Mouse (Mus musculus): Measurements from ENCODE around the gene Myom1.

Gene Myom1

DNA sequence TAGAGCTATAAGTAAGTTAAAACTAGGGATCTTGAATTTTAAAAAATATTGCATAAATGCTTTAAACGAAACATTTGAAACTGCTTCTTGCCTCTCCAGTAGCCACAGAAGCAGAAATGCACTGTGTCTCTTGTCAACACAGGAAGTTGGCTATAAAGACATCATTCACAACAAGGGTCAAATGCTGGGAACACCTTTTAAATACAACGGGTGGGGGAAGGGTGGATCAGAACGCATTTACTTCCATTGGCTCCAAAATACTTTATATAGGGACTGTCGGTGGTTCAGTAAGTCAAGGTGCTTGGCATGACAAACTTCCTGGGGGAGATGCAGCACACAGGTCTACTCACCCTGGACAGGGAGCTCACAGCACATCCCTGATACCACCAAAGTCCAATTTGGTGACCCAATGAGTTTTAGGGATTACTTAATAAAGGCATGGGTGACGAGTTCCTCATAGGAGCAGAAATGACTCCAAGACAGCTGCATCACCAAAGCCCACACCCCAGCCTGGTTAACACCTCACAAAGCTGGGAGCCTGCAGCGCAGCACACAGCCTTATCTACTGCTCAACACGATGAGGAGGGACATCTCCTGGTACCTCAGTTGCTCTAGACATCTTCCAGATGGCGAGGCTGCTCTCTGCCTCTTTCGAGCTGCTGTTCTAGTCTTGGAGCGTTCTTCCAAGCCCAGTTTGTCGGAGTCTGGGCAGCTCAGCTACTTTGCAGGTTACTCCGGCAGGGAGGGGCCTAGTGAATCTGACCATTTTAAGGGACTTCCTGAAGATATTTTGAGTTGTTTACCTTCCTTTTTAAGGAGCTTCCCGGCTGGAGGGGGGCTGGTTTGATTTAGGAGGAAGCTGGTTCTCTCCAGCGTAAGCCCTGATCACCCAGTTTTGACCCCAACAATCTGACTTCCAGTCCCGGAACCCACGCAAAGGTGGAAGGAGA is 134.2 kb downstream of the Myom1 start:
- DNase-seq (ENCODE audit: low spot score in 2 of 2), result no peak

DNA sequence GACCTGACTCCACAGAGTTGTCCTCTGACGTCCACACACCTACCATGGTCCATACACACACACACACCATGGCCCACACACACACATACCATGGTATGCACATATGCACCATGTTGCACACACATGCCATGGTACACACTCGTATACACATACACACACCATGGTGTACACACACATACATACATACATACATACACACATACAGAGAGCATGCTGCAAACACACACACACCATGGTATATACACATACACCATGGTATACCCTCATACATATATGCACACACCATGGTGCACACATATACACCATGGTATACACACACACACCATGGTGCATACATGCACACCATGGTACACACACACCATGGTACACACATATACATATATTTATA is 134.9 kb downstream of the Myom1 start:
- DNase-seq (ENCODE audit: low spot score in 2 of 2), result no peak

DNA sequence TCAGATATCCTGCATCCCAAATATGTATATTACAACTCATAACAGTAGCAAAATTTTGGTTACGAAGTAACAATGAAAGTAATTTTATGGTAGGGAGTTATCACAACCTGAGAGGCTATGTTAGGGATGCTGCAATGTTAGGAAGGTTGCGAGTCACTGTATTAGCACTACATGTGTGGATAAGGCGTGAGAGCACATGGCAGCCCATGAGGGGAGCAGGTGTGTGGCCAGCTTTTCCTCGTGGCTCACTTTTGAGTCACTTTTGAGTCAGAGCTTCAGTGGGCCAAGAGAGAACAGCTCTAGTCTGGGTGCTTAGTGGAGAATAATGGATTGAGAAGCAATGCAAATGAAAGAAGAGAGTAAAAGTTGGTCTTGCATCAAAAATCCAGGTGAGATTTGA is 139.6 kb downstream of the Myom1 start:
- DNase-seq (ENCODE audit: low spot score in 2 of 2), result no peak

DNA sequence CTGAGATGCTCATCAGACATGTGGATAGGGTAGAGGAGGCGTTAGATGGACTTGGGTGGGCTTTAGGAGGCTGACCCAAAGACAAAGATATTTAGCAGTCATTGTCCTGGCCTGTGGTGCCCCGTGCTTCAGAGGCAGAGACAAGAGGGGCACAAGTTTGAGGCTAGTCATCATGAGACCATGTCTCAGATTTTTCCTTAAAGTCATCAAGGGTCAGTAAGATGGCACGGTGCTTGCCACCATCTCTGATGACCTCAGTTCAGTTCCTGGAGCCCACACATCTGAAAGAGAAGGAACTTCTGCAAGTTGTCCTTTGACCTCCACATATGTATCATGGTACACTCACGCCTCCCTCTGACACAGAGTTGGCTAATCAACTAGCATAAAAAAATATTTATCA is 140.7 kb downstream of the Myom1 start:
- peak in 1 of 2 experiments; percentile 8 for DNase-seq (ENCODE audit: low spot score in 2 of 2)

DNA sequence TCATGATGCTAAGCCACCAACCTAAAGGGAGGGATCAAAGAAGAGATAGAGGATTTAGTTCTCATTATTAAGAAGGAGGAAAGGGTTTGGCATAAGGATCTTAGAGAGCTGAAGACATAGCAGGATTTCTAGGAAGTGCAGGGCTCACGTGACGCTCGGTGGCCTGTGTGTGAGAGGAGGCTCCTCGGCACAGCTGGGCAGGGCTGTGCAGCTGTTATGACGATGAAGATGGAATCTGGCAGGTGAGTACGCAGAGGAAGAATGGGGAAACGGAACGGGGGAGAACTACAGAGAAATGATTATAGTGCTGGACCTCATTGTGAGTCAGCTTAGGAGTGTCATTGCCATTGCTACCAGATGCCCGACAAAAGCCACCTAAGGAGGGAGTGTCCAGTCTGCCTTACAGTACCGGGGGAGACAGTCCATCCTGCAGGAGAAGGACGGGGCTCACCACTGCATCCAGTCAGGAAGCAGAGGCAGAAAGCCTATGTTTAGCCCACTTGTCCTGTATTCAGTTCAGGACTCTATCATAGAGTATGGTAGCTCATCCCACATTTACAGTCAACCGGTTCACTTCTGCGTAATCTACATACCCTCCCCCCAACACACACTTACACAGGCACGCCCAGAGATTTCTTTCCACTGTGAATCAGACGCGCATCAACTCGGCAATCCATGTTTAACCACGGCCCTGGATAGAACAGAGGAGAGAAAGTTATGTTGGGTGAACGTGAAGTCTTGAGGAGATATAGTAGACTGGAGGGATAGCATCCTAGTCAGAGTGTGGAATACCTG is 142.1 kb downstream of the Myom1 start:
- DNase-seq (ENCODE audit: low spot score in 2 of 2), result peak in 1 of 2 experiments; percentile 13

DNA sequence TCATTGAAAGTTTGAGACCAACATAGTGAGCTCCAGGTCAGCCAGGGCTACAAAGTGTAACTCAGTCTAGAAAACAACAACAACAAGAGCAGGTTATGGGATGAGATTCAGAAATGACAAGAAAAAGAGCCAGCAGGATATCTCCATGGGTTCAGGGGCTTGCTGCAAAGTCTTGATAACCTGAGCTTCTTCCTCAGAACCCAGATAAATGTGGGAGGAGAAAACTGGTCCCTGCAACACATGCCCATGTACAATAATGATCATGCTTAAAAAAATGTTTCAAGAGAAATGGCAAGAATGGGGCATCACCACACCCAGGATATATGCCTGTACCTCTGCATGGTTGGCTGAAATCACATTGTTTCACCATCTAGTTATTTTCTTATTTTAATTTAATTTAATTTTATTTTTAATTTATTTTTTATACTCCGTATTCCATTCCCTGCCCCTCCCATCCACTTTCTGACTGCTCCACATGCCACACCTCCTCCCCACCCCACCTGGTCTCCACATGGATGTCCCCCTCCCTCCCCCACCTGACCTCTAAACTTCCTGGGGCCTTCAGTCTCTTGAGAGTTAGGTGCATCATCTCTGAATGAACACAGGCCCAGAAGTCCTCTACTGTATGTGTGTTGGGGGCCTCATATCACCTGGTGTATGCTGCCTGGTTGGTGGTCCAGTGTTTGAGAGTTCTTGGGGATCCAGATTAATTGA is 143.0 kb downstream of the Myom1 start:
- no peak for DNase-seq (ENCODE audit: low spot score in 2 of 2)

DNA sequence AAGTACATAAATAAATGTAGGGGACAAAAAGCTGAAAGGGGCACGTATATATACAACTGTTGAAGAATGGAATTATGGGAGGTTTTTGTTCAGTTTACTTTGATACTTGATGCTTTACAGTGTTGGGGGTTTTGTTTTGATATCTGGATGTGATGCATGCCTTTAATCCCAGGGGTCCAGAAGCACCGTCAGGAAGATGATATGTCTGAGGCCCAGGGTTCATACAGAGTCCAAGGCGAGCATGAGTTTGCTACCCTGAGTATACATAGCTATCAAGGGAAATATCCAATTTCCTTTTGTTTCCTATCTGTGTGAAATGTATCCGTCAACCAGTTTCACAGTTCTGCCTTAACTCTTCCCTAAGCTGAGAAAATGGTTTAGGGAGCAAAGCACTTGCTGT is 150.9 kb downstream of the Myom1 start:
- no peak for DNase-seq (ENCODE audit: low spot score in 2 of 2)

DNA sequence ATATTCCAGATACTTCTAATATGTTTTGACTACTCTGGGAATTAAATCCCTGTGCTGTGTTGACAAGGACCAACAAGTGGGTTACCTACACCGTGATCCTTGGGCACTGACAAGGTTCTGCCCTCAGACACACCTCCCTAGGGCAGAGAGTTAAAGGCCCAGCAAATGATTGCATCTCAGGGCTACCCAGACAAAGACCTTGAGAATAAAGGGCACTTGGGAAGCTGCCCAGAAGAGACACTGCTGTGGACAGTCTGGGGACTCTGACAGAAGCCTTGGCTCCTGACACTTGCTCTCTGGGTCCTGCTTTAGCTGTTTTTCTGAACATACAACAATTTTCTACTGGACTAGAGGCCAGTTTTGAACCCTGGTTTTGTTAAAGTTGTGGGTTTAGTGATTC is 152.8 kb downstream of the Myom1 start:
- peak in 1 of 2 experiments; percentile 15 for DNase-seq (ENCODE audit: low spot score in 2 of 2)

DNA sequence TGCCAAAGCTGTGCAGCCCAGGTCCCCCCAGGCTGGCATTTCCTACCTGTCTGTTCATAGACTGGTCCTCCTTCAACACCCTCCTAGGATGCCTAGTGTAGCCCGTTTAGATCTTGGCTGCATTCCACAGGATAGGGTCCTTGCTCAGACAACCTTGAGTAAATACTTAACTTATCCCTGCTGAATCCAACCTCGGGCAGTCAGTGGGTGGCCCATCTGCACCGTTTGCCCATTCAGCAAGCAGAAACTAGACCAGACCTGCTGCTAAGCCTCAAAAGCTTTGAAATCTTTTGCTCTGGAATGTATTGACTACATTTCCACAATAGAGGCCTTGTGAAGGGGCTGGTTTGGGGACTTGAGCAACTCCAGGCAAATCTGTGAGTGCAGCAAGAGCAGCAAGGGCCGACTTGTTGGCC is 156.7 kb downstream of the Myom1 start:
- DNase-seq (ENCODE audit: low spot score in 2 of 2), result peak in 1 of 2 experiments; percentile 25

DNA sequence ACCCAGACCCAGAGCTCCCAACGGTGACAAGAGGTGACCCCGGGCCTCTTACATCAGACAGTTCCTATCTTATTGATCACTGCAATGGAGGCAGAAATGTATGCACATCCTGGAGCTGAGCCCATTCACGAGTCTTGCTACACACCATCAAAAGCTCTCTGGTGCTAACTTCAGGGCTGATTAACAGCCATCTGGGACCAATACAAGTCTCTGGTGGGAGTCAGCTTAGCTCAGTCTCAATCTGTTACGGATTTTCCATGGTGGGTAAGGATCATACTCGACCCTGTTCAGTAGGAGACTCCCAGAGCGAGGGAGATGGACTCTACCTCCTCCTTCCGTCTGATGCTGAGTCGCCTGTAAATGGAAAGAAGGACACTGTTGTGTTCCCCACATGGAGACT is 157.3 kb downstream of the Myom1 start:
- no peak for DNase-seq (ENCODE audit: low spot score in 2 of 2)

DNA sequence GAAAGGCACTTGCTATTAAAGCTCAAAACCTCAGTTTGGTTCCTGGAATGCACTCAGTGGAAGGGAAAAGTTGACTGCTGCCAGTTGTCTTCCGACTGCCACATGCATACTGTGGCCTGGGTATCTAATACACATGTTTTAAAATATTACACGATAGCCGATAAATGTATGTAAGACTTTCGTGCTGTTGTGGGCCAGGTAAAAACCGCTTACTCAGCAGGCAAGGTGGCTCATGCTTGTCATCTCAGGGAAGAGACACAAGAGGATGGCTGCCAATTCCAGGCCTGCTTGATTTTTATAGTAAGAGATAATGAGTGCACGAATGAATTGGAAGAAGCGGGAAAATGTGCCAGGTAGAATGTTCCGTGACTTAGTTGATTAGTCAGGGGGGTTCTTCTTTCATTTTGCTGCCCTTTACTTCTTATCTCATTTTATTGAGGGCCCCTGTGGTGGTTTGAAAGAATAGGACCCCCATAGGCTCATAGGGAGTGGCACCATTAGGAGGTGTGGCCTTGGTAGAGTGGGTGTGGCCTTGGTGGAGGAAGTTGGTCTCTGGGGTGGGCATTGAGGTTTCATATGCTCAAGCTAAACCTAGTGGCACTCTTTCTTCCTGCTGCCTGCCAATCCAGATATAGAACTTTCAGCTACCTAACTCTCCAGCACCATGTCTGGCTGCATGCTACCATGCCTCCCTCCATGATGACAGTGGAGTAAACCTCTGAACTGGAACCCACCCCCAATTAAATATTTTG is 158.0 kb downstream of the Myom1 start:
- peak in 1 of 2 experiments; percentile 8 for DNase-seq (ENCODE audit: low spot score in 2 of 2)

DNA sequence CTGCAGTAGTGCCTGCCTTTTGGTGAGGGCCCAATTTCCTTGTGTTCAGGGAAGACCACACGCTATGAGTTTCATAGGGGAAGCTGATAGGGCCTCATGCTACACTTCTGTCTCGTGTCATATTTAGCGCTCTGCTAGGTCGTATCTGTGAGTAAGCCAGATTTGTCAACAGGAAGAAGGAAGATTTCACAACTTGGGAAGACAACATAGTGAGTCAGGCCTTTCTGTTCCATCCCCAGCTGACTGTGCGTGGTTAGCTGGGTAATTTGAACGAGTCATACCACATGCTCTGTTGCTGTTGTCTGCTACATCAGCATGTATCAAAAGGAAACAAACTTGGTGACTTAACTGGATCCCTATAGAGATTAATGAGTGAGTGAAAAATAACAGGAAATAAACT is 162.6 kb downstream of the Myom1 start:
- no peak for DNase-seq (ENCODE audit: low spot score in 2 of 2)

DNA sequence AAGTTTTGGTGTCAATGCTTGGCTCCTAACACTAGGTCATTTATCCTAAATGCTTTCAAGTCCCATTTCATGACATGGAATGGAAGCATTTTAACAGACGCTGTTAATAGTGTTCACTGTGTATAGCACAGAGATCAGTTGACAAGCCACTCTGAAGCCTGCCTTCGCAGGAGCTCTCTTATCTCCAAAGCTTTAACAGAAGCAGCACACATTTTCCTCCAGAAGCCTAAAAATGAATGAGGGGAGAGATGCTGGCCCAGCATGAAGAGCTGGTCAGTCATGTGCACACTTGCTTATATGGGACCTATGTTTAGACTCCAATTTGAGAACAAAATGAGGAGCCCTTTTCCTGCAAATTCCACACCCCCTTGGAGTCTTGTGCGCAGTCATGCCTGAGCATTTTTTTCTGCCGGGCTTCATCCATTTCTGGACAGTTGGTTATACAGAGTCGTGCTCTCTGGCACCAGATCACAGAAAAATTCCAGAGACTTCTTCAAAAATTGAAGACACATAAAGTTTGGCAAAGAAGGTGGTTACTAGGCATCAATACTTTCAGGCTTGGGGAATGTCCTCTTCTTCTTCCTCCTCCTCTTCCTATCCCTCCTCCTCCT is 165.9 kb downstream of the Myom1 start:
- DNase-seq (ENCODE audit: low spot score in 2 of 2), result peak in 1 of 2 experiments; percentile 10

DNA sequence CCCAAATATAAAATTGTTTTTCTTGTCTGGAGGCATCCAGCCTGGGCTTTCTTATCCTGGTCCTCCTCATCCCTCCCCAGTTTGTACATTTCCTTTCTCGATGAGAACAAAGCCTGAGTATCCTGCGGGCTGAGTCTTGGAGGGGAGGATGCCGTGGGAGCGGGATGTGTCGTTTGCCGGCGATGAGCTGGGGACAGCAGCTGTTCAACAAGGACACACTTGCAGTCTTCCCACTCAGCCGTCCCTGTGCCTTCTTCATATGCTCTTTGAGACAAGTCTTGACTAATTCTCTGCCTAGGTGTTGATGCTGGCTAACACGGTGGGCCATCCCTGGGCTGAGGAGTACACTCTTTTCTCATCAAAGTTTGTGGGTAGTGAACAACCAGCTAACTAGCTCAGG is 166.4 kb downstream of the Myom1 start:
- peak in 1 of 2 experiments; percentile 14 for DNase-seq (ENCODE audit: low spot score in 2 of 2)

DNA sequence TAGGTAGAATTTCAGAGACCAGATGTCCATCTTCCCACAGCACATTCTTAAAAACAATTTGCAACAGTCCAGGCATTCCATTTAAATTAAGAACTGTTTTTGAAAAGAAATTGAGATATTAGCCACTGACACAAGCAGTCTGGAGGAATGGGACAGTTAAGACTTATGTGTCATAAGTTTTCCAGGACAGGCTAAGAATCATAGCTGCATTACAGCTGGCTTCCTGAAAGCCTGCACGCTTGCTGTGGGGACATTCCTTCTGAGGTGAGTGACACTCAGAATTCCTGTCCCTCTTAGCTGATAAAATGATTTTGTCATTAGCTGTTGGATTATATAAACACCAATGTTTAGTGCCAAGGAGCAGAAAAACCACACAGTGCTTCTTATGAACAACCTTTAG is 167.2 kb downstream of the Myom1 start:
- DNase-seq (ENCODE audit: low spot score in 2 of 2), result no peak

DNA sequence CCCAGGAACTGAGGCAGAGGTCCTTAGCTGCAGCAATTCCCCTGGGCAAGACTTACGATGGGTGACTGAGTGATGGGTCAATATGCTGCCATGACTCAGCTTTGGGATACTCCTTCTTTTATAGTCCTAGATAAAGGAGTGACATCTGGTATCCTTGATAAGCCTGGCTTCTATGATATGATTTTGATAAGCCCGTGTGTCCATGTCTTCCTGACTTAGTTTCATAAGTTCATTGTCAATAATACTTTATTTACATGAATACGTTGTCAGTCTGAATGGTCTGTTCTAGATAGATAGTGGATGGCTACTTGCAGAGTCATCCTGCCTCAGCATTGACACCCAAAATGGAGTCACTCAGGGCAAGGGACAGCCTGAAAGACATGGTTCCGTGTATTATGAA is 168.7 kb downstream of the Myom1 start:
- no peak for DNase-seq (ENCODE audit: low spot score in 2 of 2)
